Mouse (Mus musculus): ENCODE measurements around the gene Cars2.

GRCm38 (mm10) chr8:11498786-11499485, 51.6 kb downstream of the Cars2 start:
- TF ChIP-seq POLR2A (IDR thresholded peaks at IDR 0.05; ENCODE audit: control insufficient read depth, extremely low read depth, insufficient read depth, low read length, poor library complexity): no peak
- no peak for TF ChIP-seq CTCF (IDR thresholded peaks at IDR 0.05; ENCODE audit: borderline replicate concordance, control insufficient read depth, extremely low read depth, insufficient read depth, low read length, poor library complexity)

All from thymus, adult 2 months (tissue).